Mouse (Mus musculus): ENCODE data around the gene Gm21776. TPM values are rescaled to one million over a fixed set of nuclear protein-coding genes. Genes with fewer than 3 reads are reported as not detected.

Gm21776 gene
- not detected in 2 replicates for polyA plus RNA-seq (2012; ENCODE audit: low replicate concordance)

GRCm38 (mm10) chrY:76378362-76378761 is at the start of gene Gm21776:
Gene Gm21776, plus strand, starts transcription at chrY:76378662.

